Mouse (Mus musculus): ENCODE data around the gene Gli2.

- TF ChIP-seq CTCF (IDR thresholded peaks at IDR 0.05; ENCODE audit: low read depth, low read length): no peak
- TF ChIP-seq TAL1 (conservative IDR thresholded peaks at IDR 0.05; ENCODE audit: low read depth, low read length): no peak
- TF ChIP-seq POLR2AphosphoS5 (IDR thresholded peaks at IDR 0.05; ENCODE audit: insufficient replicate concordance, low read depth, low read length): no peak
These were observed 17.5 kb downstream of the Gli2 start for GRCm38 (mm10) chr1:119035931-119036330.
